Mouse (Mus musculus) ES-E14 (cell line): Measurements from ENCODE around the gene Prr14.

Experiments used
- CHD2 ChIP-seq: IDR thresholded peaks from 2 replicates; pipeline ENCODE4 v1.6.1; 2014; ENCODE audit warnings: mild to moderate bottlenecking, low read depth, low read length, inconsistent platforms
- ZC3H11A ChIP-seq: IDR thresholded peaks from 2 replicates; pipeline ENCODE4 v1.6.1; 2012; ENCODE audit warnings: low read depth, mild to moderate bottlenecking, inconsistent platforms, low read length, borderline replicate concordance

GRCm38 (mm10) chr7:127515846-127516245 is 56.4 kb downstream of the Prr14 start:
- TF ChIP-seq CHD2, result no peak
- no peak for TF ChIP-seq ZC3H11A
